Mouse (Mus musculus) gastrocnemius, postnatal 4 days (tissue): ENCODE data around the gene Med20. TPM values are rescaled to one million over a fixed set of nuclear protein-coding genes. Genes with fewer than 3 reads are reported as not detected.
"Not testable (repeated sequence)": the region's sequence is repeated elsewhere in the genome, so short reads cannot be mapped to it uniquely, and the experiment has no call there.

Experiments used
- DNase-seq, 2 experiments: peaks; one replicate each; pipeline ENCODE4 v3.0.0; 2021 to 2022; ENCODE audit warnings: low spot score in 2 of 2, mixed read lengths in 2 of 2
- total RNA-seq, 2 experiments: library from RNA; stranded (reverse); gene quantifications; 2 replicates each; pipeline ENCODE4 v1.2.3; 2021

Gene Med20
- total RNA-seq, 2 experiments from 2014 or later, result 21.7 to 26.1 TPM

- no peak for DNase-seq
Observed at GRCm38 (mm10) chr17:47625088-47625487, 13.7 kb downstream of the Med20 start.

GRCm38 (mm10) chr17:47626031-47626430, 14.6 kb downstream of the Med20 start:
- no peak for DNase-seq

- DNase-seq, result no peak
Observed at GRCm38 (mm10) chr17:47627791-47628190, 16.4 kb downstream of the Med20 start.

DNA sequence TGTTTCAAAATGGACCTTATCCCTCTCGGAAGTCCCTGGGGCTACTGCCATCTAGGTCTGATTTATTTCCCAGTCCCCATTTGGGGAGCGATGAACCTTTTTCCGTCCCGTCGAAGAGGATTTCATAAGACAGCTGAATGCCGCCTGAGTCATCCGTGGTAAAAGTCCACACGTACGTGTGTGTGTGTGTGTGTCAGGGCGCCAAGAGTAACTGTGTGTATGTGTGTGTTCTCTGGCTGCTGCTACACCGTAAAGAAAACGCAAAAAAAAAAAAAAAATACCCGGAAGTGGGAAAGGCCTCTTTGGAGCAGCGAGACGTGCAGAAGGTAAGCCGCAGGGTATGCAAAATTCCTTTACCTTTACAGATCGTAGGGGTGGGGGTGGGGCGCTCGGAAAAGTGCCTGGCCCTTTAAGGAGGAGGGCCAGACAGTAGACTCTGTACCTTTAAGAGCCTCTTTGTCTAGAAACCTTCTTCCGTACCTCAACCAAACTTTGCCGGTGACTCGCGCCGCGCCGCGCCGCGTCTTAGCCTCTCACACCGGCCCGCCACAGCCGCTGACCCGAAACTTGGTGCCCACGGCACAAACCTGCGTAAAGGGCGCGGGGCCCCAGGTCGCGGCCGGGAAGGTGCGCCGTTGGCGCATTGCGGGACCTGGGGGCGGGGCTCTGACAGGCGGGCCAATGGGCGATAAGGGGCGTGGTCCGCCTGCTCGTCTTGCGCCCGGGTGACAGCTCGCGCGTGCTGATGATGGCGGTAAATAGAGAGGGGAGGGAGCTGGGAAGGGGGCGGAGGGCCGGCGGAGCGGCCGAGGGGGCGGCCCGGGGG, 17.7 kb downstream of the Med20 start:
- DNase-seq, result peak; percentile 88 to 97

DNA sequence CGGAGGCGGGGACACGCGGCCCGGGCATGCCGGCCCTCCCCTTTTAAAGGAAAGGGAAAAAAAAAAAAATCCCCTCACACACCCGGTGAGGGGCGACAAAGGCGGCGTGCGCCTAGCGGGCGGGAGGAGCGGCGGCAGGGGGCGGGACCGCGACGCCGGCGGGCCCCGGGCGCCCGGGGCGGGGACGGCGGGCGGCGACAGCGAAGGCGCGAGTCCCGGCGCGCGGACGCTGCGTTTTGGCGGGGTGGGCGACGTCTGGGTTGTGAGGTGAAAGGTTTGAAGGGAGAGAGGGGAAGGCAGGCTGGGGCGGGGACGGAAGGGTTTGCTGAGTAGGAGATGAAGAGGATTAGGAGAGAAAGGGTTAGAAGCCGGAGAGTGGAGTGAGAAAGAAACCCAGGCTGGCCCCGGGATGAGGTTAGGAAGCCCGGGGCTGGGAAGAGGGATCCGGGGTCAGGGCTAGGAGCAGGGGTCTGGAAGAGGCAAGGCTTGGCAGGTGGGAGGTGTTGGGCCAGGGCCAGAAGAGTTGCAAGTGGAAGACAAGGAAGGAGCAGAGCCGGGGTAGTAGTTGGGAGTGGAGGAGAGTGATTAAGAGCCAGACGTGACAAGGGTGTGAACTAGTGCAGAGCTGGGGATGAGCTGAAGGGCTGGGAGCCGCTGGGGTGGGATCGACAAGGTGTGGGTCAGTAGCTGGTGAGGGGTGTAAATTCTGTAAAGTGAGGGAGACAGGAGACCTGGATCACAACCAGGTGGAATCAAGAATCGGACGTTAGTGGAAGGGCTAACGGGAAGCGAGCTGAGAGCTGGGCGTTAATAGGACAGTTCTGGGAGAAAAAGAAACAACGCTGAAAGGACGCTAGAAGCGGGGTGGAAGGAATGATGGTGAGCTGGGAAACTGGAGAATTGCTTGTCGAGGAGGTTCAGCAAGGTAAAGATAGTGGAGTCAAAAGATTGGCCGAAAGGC, 18.6 kb downstream of the Med20 start:
- peak in 1 of 2 experiments; percentile 33 for DNase-seq

DNA sequence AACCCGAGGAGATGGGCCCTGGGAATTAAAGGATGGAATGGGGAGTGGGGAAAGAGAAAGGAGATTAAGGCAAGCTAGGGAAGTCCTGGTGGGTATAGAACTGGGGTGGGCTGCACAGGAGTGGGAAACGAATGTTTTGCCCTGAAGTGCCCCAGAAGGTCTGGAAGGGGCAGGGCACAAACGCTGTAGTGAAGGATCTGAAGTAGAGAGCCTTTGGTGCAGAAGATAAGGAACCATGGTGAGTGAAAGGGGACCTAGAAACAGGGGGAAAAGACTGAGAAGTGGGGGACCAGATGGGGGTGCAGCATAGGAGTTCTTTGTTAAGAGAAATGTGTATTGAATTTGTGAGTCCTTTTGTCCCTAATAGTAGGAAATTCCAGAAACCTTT, 19.3 kb downstream of the Med20 start, which contains the start of gene Usp49:
Gene Usp49 (plus strand): TSS at position 13 of the 388 bp plus-strand sequence.
- no peak for DNase-seq

- no peak for DNase-seq
Observed at GRCm38 (mm10) chr17:47632181-47632840, 20.9 kb downstream of the Med20 start.

DNA sequence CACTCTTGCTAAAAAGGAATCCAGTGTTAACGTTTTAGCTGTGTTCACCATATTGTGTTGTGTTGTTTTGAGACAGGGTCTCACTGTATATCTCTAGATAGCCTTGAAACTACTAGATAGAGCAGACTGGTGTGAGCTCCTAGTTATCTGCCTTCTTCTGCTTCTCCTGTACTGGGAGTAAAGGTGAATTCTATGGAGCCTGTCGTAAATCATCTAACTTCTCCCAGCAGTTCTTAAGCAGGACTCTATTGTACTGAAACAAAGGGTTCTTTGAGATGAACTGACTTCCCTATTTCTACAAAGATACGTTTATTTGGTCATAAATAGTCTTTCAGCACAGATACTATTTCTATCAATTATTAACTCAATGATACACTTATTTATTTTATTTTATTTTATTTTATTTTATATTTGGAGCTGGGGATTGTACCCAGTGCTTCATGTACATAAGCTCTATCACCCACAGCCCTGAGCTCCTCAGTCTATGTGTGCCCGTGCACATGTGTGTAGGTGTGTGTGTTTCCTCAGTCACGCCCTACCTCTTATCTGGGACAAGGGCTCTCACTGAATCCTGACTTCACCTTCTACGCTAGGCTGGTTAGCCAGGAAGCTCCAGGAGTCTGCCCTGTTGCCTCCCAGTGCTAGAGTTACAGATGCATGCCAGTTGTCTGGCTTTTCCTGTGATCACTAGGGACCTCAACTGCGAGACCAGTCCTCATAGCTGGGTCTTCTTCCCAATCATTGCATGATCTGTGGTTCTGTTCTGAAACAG, 22.8 kb downstream of the Med20 start:
- no peak for DNase-seq

- DNase-seq, result no peak
Observed at GRCm38 (mm10) chr17:47642992-47643391, 31.6 kb downstream of the Med20 start.

DNA sequence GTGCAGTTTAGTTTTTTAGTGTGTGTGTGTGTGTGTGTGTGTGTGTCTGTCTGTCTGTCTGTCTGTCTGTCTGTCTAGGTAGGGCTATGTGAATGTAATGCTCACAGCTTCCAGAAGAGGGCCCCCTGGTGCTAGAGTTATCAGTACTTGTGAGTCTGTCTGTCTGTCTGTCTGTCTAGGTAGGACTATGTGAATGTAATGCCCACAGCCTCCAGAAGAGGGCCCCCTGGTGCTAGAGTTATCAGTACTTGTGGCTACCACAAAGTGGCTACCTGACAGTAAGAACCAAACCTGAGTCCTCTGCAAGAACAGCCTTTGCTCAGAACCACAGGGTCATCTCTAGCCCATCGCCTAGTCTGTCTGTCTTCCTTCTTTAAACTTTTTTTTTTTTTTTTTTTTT, 35.3 kb downstream of the Med20 start:
- DNase-seq, result peak; percentile 35 to 60

- no peak for DNase-seq
Observed at GRCm38 (mm10) chr17:47648966-47649365, 37.6 kb downstream of the Med20 start.

GRCm38 (mm10) chr17:47651953-47652352, 40.6 kb downstream of the Med20 start:
- DNase-seq, result no peak

- not testable (repeated sequence) for DNase-seq
Observed at GRCm38 (mm10) chr17:47654346-47654745, 43.0 kb downstream of the Med20 start.

DNA sequence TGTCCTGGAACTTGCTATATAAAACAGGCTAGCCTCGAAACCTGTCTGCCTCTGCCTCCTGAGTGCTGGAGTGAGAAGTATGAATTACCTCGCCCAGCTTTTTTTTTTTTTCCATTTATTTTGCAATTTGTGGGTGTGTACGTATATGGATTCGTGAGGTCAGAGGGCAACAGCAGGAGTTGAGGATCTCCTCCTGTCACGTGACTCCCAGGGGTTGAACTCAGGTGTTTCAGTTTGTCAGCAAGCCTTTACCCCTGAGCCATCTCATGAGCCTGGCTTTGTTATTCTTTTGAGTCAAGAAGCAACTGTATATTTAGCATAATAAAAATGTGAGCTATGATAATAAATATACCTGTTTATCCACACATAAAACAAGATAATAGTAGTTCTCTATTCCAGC, 44.3 kb downstream of the Med20 start:
- DNase-seq, result no peak

- DNase-seq, result no peak
Observed at GRCm38 (mm10) chr17:47657901-47658300, 46.5 kb downstream of the Med20 start.

DNA sequence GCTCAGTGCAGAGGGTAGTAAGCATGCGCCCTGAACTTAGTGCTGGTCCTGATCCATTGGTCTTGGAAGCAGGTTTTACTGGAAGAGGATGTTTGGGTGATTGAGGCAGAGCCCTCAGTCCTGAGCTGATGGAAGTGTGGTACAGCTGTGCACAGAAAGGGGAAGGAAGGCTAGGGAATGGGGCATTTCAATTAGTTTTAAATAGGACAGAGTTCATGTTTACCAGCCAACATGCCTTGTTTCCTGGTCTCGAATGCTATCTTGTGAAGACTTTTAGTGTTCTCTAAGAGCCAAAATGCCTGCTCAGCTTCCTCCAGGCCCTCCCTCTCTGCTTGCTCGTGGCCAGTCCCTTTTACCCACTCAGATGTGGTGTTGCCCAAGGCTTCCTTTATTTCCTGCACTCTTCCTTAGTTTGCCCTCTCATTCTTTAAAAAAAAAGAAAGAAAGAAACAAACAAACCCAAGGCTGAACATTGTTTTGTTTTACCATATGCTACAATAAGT, 47.4 kb downstream of the Med20 start:
- no peak for DNase-seq

- DNase-seq, result no peak
Observed at GRCm38 (mm10) chr17:47663009-47663713, 51.8 kb downstream of the Med20 start.

- no peak for DNase-seq
Observed at GRCm38 (mm10) chr17:47664474-47664873, 53.1 kb downstream of the Med20 start.

DNA sequence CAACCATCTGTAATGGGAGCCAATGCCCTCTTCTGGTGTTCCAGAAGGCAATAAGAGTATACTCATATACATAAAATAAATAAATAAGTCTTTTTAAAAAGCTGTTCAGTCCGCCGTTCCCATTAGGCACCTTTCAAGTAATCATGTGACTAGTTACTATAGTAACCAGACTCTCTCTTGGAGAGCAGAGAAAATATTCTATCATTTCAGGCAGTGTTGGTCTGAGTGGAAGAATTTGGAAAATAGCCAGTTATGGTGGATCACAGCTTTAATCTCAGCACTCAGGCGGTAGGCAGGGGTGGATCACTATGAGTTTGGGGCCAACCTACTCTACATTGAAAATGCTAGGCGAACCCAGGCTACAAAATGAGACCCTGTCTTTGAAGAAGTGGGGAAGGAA, 57.8 kb downstream of the Med20 start:
- no peak for DNase-seq

- no peak for DNase-seq
Observed at GRCm38 (mm10) chr17:47671988-47672310, 60.6 kb downstream of the Med20 start.
